In genomic region chr8:110938882-110939589, GRCm38 (mm10) we compare ENCODE assay signal across 8 mouse cellular contexts. TPM values are rescaled to one million over a fixed set of nuclear protein-coding genes. Genes with fewer than 3 reads are reported as not detected.
DNase-seq lines count a peak whose midpoint lies in the region; ATAC-seq and TF ChIP-seq lines count a peak whose summit lies in the region.

No protein-coding gene starts in this region.

- no peak for TF ChIP-seq POLR2A in spleen, adult 2 months (IDR thresholded peaks at IDR 0.05; ENCODE audit: low read depth, low read length)
- TF ChIP-seq POLR2A in lung, adult 2 months (IDR thresholded peaks at IDR 0.05; ENCODE audit: borderline replicate concordance, extremely low read depth, low read depth, low read length): no peak

- no peak for TF ChIP-seq CTCF in spleen, adult 2 months (IDR thresholded peaks at IDR 0.05; ENCODE audit: extremely low read depth, insufficient read depth, insufficient read length, insufficient replicate concordance)
- no peak for TF ChIP-seq CTCF in lung, adult 2 months (IDR thresholded peaks at IDR 0.05; ENCODE audit: insufficient read depth, low read length)

- peak in 1 of 2 experiments; percentile 31 for DNase-seq in spleen, adult 2 months (ENCODE audit: low read depth in 1 of 2, low spot score in 2 of 2)
- no peak for DNase-seq in spleen, adult 12 weeks (ENCODE audit: low spot score)
- peak; percentile 72 to 75 for DNase-seq in cerebellum, adult 18-20 months
- peak; percentile 78 to 87 for DNase-seq in heart, adult 18-20 months
- DNase-seq in kidney, postnatal 14 days: peak; percentile 68
- peak; percentile 37 for DNase-seq in lung, adult 2 months
- DNase-seq in midbrain, embryonic 11.5 days (ENCODE audit: low spot score, missing footprints): no peak

- no peaks in the 10 kb centered on the region for H3K27me3 ChIP-seq in spleen, adult 2 months (ENCODE audit: control insufficient read depth, insufficient read depth, low read length)
- no peaks in the 10 kb centered on the region for H3K27me3 ChIP-seq in stomach, embryonic 15.5 days (replicated peaks)
- no peaks in the 10 kb centered on the region for H3K27me3 ChIP-seq in midbrain, embryonic 11.5 days (ENCODE audit: control insufficient read depth, insufficient read depth, low read length)

- no peaks in the 10 kb centered on the region for H3K9me3 ChIP-seq in stomach, embryonic 15.5 days
- H3K9me3 ChIP-seq in midbrain, embryonic 11.5 days (ENCODE audit: control insufficient read depth, low read length): no peaks in the 10 kb centered on the region

- no peak overlapping the region for H3K4me3 ChIP-seq in spleen, adult 2 months (ENCODE audit: extremely low read depth, insufficient read depth, insufficient read length)
- H3K4me3 ChIP-seq in lung, adult 2 months (replicated peaks; ENCODE audit: extremely low read depth, low read depth, low read length): no peak overlapping the region
- no peak overlapping the region for H3K4me3 ChIP-seq in stomach, embryonic 15.5 days (replicated peaks)
- H3K4me3 ChIP-seq in midbrain, embryonic 11.5 days (ENCODE audit: low read depth, low read length): no peak overlapping the region

- peaks cover 14% of the 10 kb centered on the region; the same call in 1 of the 2 replicates for H3K4me1 ChIP-seq in spleen, adult 2 months (ENCODE audit: control insufficient read depth, insufficient read depth, insufficient read length)
- H3K4me1 ChIP-seq in lung, adult 2 months (ENCODE audit: control insufficient read depth, insufficient read depth, low read length): peaks cover 31% of the 10 kb centered on the region
- peaks cover 6% of the 10 kb centered on the region for H3K4me1 ChIP-seq in stomach, embryonic 15.5 days
- no peaks in the 10 kb centered on the region for H3K4me1 ChIP-seq in midbrain, embryonic 11.5 days (ENCODE audit: control insufficient read depth, insufficient read depth, low read length)

- WGBS in spleen, adult 2 months: 4% methylated on average over 6 of the region's 6 CpGs
- 11% methylated on average over 6 of the region's 6 CpGs for WGBS in lung, adult 2 months
- 57% methylated on average over 6 of the region's 6 CpGs for WGBS in stomach, embryonic 15.5 days
- WGBS in midbrain, embryonic 11.5 days: 91% methylated on average over 6 of the region's 6 CpGs

- ATAC-seq in stomach, embryonic 15.5 days (ENCODE audit: insufficient read depth, low FRiP score, low read depth): no peak
- ATAC-seq in midbrain, embryonic 11.5 days (ENCODE audit: low FRiP score): no peak

- H3K4me2 ChIP-seq in stomach, embryonic 15.5 days: no peak overlapping the region
- H3K4me2 ChIP-seq in midbrain, embryonic 11.5 days: no peak overlapping the region

- no peaks in the 10 kb centered on the region for H3K36me3 ChIP-seq in spleen, adult 2 months (ENCODE audit: control insufficient read depth, insufficient read depth, low read length)
- H3K36me3 ChIP-seq in stomach, embryonic 15.5 days: no peaks in the 10 kb centered on the region
- H3K36me3 ChIP-seq in midbrain, embryonic 11.5 days (ENCODE audit: control insufficient read depth, insufficient read depth, low read length): no peaks in the 10 kb centered on the region

- H3K27ac ChIP-seq in spleen, adult 2 months (ENCODE audit: insufficient read depth, low read length): peak overlapping the region; percentile 45
- peak overlapping the region; percentile 57 for H3K27ac ChIP-seq in stomach, embryonic 15.5 days
- H3K27ac ChIP-seq in midbrain, embryonic 11.5 days (ENCODE audit: low read depth, low read length): no peak overlapping the region

- no peak overlapping the region for H3K9ac ChIP-seq in stomach, embryonic 15.5 days
- no peak overlapping the region for H3K9ac ChIP-seq in midbrain, embryonic 11.5 days (ENCODE audit: low read length)

RNA-seq across cellular contexts. Expression of gene St3gal2, which starts 19.3 kb away (rescaled TPM):
- 20.3 and 25.5 TPM in 2 replicates for polyA plus RNA-seq in spleen, adult 2 months (2012; rRNA removed)
- total RNA-seq in heart, adult 18-20 months (2021): 10 to 100 TPM; 20.9 to 23.3 TPM
- 41.0 and 48.5 TPM in 2 replicates for polyA plus RNA-seq in lung, adult 2 months (2012; rRNA removed)
- 17.1 and 17.6 TPM in 2 replicates for polyA plus RNA-seq in stomach, embryonic 15.5 days (2015; fragmentation: Nextera tagmentation; extraction: Ambion mirVana)
- polyA plus RNA-seq in midbrain, embryonic 11.5 days (2014; fragmentation: Nextera tagmentation; extraction: Ambion mirVana): 11.2 and 11.3 TPM in 2 replicates

RNA-seq across cellular contexts. Expression of gene Fuk, which starts 36.7 kb away (rescaled TPM):
- polyA plus RNA-seq in spleen, adult 2 months (2012; rRNA removed): 12.9 and 15.6 TPM in 2 replicates
- 1 to 10 TPM; 5.2 to 5.5 TPM for total RNA-seq in heart, adult 18-20 months (2021)
- 15.8 and 17.9 TPM in 2 replicates for polyA plus RNA-seq in lung, adult 2 months (2012; rRNA removed)
- polyA plus RNA-seq in stomach, embryonic 15.5 days (2015; fragmentation: Nextera tagmentation; extraction: Ambion mirVana): 10.6 and 11.4 TPM in 2 replicates
- 4.0 and 4.3 TPM in 2 replicates for polyA plus RNA-seq in midbrain, embryonic 11.5 days (2014; fragmentation: Nextera tagmentation; extraction: Ambion mirVana)

RNA-seq across cellular contexts. Expression of gene Ddx19a, which starts 58.6 kb away (rescaled TPM):
- polyA plus RNA-seq in spleen, adult 2 months (2012; rRNA removed): 16.6 and 23.5 TPM in 2 replicates
- total RNA-seq in heart, adult 18-20 months (2021): 10 to 100 TPM; 33.3 to 35.1 TPM
- 16.3 and 21.0 TPM in 2 replicates for polyA plus RNA-seq in lung, adult 2 months (2012; rRNA removed)
- polyA plus RNA-seq in stomach, embryonic 15.5 days (2015; fragmentation: Nextera tagmentation; extraction: Ambion mirVana): 11.8 and 12.9 TPM in 2 replicates
- polyA plus RNA-seq in midbrain, embryonic 11.5 days (2014; fragmentation: Nextera tagmentation; extraction: Ambion mirVana): 32.8 and 33.4 TPM in 2 replicates

Comparison
In these comparisons a context has a peak if more than half of its experiments do, and no peak if none do; other contexts are left out.
1. DNase-seq: peak in cerebellum, adult 18-20 months (2 of 2), heart, adult 18-20 months (2 of 2), kidney, postnatal 14 days (single experiment) and lung, adult 2 months (single experiment); none in spleen, adult 12 weeks (single experiment) and midbrain, embryonic 11.5 days (single experiment).